Mouse (Mus musculus): ENCODE measurements around the gene Rap1a.

DNA sequence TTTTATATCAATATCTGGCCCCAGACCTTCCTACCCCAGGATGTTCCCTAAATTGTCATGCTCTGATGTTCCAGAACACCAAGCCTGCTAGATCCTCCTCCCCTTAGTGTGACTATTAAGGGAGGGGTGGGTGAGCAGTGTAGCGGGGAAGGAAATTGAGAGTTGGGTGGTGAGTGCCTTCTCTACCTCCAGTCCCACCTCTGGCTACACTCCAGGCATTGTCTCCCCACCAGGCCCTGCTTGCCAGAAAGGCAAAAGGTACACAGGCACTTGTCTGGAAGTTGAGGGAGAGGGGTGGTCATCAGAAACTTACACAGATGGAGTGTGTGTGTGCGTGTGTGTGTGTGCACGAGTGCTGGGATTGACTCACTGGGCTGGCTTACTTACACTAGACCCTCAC, 78.6 kb downstream of the Rap1a start:
- TF ChIP-seq FOSL1 (IDR thresholded peaks at IDR 0.05; ENCODE audit: insufficient read depth, low read length, poor library complexity, severe bottlenecking) (no peak), CTCF (IDR thresholded peaks at IDR 0.05; ENCODE audit: control insufficient read depth, insufficient read depth, insufficient read length) (no peak), USF1 (IDR thresholded peaks at IDR 0.05; ENCODE audit: low read depth) (no peak), MAX (IDR thresholded peaks at IDR 0.05) (no peak), MYOG (IDR thresholded peaks at IDR 0.05; ENCODE audit: control insufficient read depth, extremely low read depth, insufficient read length) (no peak), MYOD1 (IDR thresholded peaks at IDR 0.05; ENCODE audit: control insufficient read depth, insufficient read length, low read depth) (no peak), CEBPB (IDR thresholded peaks at IDR 0.05; ENCODE audit: low read depth) (no peak)
